Mouse (Mus musculus): ENCODE measurements around the gene Mrpl1. TPM values are rescaled to one million over a fixed set of nuclear protein-coding genes. Genes with fewer than 3 reads are reported as not detected.

Gene Mrpl1
- total RNA-seq, 2 experiments from 2014 or later: 23.6 to 27.4 TPM

- no peak for DNase-seq
These were observed 2.4 kb upstream of the Mrpl1 start for GRCm38 (mm10) chr5:96206897-96207296.

GRCm38 (mm10) chr5:96207531-96207930 lies 1.8 kb upstream of the Mrpl1 start:
- no peak for DNase-seq

GRCm38 (mm10) chr5:96208543-96208942 lies 750 bp upstream of the Mrpl1 start:
- no peak for DNase-seq

- peak; percentile 91 for DNase-seq
These were observed 757 bp downstream of the Mrpl1 start for GRCm38 (mm10) chr5:96209916-96210583.

- DNase-seq: no peak
These were observed 9.4 kb downstream of the Mrpl1 start for GRCm38 (mm10) chr5:96218648-96219047.

GRCm38 (mm10) chr5:96219512-96219911 lies 10.2 kb downstream of the Mrpl1 start:
- no peak for DNase-seq

- DNase-seq: no peak
These were observed 12.0 kb downstream of the Mrpl1 start for GRCm38 (mm10) chr5:96221298-96221697.

GRCm38 (mm10) chr5:96221812-96222585 lies 12.7 kb downstream of the Mrpl1 start:
- no peak for DNase-seq

GRCm38 (mm10) chr5:96222964-96223363 lies 13.7 kb downstream of the Mrpl1 start:
- no peak for DNase-seq

GRCm38 (mm10) chr5:96226490-96226889 lies 17.2 kb downstream of the Mrpl1 start:
- no peak for DNase-seq

- DNase-seq: no peak
These were observed 19.7 kb downstream of the Mrpl1 start for GRCm38 (mm10) chr5:96228967-96229366.

- DNase-seq: no peak
These were observed 29.5 kb downstream of the Mrpl1 start for GRCm38 (mm10) chr5:96238797-96239196.

GRCm38 (mm10) chr5:96240856-96241255 lies 31.6 kb downstream of the Mrpl1 start:
- DNase-seq: no peak

- DNase-seq: no peak
These were observed 35.2 kb downstream of the Mrpl1 start for GRCm38 (mm10) chr5:96244511-96244910.

GRCm38 (mm10) chr5:96253995-96254394 lies 44.7 kb downstream of the Mrpl1 start:
- DNase-seq: no peak

- DNase-seq: no peak
These were observed 45.9 kb downstream of the Mrpl1 start for GRCm38 (mm10) chr5:96255166-96255565.

GRCm38 (mm10) chr5:96258210-96258609 lies 48.9 kb downstream of the Mrpl1 start:
- DNase-seq: no peak

- DNase-seq: no peak
These were observed 57.9 kb downstream of the Mrpl1 start for GRCm38 (mm10) chr5:96267017-96267702.

GRCm38 (mm10) chr5:96271070-96271469 lies 61.8 kb downstream of the Mrpl1 start:
- DNase-seq: no peak

- DNase-seq: no peak
These were observed 96.5 kb downstream of the Mrpl1 start for GRCm38 (mm10) chr5:96305786-96306185.

- no peak for DNase-seq
These were observed 97.0 kb downstream of the Mrpl1 start for GRCm38 (mm10) chr5:96306271-96306670.

GRCm38 (mm10) chr5:96306826-96307225 lies 97.5 kb downstream of the Mrpl1 start:
- DNase-seq: no peak

- DNase-seq: no peak
These were observed 98.8 kb downstream of the Mrpl1 start for GRCm38 (mm10) chr5:96308086-96308485.
